Mouse (Mus musculus): ENCODE data around the gene Pip5k1b. TPM values are rescaled to one million over a fixed set of nuclear protein-coding genes. Genes with fewer than 3 reads are reported as not detected.
A peak's percentile ranks its signal among the peaks of the same experiment; 100 is the strongest.

The Pip5k1b gene
- total RNA-seq, 2 experiments from 2014 or later: 27.5 to 30.1 TPM

GRCm38 (mm10) chr19:24325692-24326091 is 230.0 kb downstream of the Pip5k1b start:
- peak in 1 of 2 experiments; percentile 84 for DNase-seq (ENCODE audit: low spot score in 2 of 2)
- intact Hi-C loops (cut with DNase I): loop anchor here (1.0 to 2.0 kb wide), 2 partner anchors 92 to 151 kb away; partner anchors contain the start of gene Fam122a

DNA sequence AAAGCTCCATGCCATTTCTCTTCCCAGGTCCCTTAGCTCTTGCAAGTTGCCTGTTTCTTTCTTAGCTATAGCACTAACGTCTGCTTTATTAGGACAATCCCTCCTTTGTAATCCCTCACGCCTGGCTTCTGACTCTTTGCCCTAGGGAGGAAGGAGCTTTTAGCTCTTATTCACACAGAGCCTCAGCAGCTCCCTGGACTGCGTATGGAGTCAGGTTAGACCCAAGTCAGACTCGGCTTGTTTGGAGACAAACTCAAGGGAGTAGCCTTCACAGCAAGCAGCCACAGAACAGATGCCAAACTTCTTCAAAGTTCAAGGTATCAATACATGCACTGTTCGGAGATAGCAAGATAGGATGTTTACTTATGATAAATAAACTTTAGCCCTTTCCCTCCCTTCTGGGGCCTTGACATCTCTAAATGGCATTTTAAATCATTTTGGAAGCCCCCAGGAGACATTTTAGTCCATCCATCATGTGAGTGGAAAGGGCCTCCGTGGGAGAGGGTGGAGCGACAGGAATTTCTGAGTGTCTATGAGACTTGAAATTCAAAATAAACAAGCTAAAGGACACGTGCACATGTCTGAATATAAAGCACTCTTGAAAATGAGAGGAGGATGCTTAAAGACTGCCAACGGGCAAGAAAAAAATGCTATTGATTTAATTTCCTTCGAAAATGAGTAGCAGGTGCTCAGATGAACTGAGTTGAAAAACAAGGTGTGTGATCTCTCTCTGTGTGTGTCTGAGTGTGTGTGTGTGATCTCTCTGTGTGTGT is 231.6 kb downstream of the Pip5k1b start:
- intact Hi-C loops (cut with DNase I): no loop called here
- DNase-seq (ENCODE audit: low spot score in 2 of 2): no peak

DNA sequence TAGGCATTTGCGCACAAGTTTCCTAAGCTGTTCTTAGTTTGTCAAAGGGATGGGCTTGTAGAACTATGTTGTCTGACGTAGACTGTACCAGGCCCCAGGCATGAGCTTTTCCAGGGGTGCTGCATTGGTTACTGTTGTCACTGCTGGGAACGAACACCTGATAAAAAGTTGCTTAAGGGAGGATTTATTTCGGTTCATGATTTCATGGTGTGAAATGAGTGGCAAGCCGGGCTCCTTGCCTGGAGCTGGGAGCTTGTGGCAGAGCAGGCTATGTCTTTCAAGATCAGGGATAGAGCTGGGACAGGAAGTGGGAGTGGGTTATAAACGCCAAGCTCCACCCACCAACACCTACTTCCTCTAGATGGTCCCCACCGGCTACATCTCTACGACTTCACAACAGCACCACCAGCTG is 233.8 kb downstream of the Pip5k1b start:
- intact Hi-C loops (cut with DNase I): no loop called here
- no peak for DNase-seq (ENCODE audit: low spot score in 2 of 2)

GRCm38 (mm10) chr19:24321211-24321899 is 234.3 kb downstream of the Pip5k1b start:
- no peak for DNase-seq (ENCODE audit: low spot score in 2 of 2)
- intact Hi-C loops (cut with DNase I): no loop called here

DNA sequence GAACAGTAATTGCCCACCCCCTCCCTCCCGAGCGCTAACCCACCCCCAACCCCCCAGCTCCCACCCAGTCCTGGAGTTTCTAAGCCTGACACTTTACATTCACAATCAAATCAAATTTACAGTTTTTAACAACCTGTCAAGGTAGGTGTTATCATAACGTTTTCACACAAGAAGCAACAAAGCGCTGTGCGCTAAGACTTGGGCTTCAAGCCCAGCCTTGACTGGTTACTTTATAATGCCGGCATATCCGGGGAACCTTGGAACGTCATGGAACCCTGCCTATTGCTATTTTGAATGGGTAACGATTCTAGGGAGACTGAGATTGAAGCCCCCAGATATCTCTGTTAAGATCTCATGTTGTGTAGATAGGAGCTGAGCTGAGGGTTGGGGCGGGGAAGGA is 237.5 kb downstream of the Pip5k1b start:
- DNase-seq (ENCODE audit: low spot score in 2 of 2): no peak
- intact Hi-C loops (cut with DNase I): no loop called here

GRCm38 (mm10) chr19:24317731-24318130 is 237.9 kb downstream of the Pip5k1b start:
- DNase-seq (ENCODE audit: low spot score in 2 of 2): no peak
- intact Hi-C loops (cut with DNase I): no loop called here

DNA sequence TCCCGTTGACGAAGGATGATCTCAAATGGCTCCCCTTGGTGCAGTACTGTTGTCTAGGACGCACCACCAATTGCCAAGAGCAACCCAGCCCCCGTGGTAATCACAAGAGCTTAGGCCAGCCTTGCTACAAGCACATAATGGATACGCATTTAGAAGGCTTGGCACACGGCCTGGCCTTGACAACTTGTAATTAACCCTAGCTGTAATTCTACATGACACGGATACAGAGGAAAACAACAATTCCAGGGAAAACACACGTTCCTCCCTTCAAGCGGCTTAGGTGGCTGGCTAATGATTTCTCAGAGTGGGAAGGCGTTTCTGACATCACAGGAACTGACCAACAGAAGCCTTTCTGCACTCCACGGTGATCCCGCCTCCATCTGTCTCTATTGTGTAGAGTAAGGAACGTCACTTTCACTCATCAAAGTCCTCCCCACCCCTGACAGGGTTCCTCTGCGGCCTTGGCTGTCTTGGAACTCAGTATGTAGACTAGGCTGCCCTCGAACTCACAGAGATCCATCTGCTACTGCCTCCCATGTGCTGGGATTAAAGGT is 238.6 kb downstream of the Pip5k1b start:
- peak in 1 of 2 experiments; percentile 13 for DNase-seq (ENCODE audit: low spot score in 2 of 2)
- intact Hi-C loops (cut with DNase I): no loop called here

DNA sequence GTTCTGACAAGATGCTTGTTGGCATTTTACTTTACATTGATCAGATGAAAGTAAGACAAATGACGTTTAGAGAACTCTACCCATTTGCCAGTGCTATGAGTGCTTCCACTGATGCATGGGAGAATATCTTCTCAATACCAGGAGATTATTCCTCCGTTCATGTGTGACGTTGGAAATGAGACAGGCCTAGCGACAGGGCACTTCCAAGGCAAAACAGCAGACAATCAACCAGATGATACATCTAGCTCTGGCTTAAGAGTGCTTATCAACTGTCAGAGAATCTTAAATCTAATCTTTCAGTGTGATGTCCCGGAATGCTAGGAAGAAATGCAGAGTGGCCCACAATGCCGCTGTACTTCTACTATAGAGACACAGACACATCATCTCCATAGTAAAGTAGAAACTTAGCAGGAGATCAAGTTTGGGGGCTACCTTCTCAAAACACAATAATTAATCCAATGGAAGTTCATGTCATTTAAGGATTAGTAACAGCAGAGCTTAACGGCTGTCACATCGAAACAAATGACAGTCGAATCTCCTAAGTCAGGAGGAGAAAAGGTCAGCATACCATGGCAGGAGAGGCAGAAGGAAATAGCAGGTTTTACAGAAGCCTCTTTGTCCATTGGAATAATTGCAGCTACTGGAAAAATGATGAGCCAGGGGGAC is 239.5 kb downstream of the Pip5k1b start:
- intact Hi-C loops (cut with DNase I): no loop called here
- no peak for DNase-seq (ENCODE audit: low spot score in 2 of 2)

GRCm38 (mm10) chr19:24315234-24315633 is 240.4 kb downstream of the Pip5k1b start:
- intact Hi-C loops (cut with DNase I): no loop called here
- DNase-seq (ENCODE audit: low spot score in 2 of 2): no peak

- intact Hi-C loops (cut with DNase I): no loop called here
Measured at GRCm38 (mm10) chr19:24314676-24315075, 241.0 kb downstream of the Pip5k1b start.

DNA sequence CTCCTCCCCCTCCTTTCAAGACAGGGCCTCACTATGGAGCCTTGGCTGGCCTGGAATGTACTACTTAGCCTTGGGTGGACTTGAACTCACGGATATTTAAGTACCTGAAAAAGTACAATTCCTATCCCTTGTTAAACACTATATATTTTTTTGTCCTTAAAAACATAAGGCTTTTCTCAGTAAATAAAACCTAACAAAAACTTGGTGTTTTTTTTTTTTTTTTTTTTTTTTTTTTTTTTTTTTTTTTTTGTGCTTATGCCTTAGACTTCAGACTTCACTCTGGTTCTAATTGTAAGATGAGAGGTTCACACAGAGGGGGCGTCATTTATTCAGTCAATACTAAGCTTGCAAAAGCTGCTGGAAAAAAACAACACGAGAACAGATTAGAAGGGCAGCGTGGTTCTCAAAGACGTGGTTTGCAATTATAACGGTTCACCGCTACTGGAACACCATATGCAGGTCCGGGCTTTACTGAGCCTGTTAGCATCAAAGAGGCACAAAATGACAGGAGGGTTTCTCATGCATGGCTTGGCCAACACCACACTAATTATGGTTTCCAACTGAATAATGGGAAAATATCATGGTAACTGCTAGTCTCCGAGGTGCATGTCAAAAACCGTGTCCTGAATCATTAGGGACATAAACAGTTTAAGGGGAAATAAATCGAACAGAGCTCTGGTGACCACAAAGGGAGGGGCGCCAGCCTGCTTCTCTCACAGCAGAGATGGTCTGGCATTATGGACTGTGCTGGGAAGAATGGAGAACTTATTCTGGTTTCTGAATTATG is 242.9 kb downstream of the Pip5k1b start:
- DNase-seq (ENCODE audit: low spot score in 2 of 2): no peak
- intact Hi-C loops (cut with DNase I): no loop called here

More at GRCm38 (mm10) chr19:24314676-24315075, 241.0 kb downstream of the Pip5k1b start:
- no peak for DNase-seq (ENCODE audit: low spot score in 2 of 2)

DNA sequence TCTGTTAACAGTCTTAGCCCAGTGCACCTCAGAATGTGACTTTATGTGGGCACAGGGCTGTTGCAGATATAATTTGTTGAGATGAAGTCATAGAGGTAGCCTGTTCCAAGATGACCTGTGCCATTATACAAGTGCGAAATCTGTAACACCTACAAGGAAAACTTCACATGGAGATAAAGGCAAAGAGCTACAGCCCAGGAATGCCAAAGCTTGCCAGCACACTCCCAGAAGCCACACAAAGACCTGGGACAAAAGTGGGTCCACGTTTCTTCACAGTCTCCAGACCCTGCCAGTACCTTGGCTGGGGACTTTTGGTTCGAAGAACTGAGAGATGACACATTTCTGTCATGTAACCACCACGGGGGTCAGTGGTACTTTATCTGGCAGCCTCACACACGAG is 243.6 kb downstream of the Pip5k1b start:
- intact Hi-C loops (cut with DNase I): no loop called here
- no peak for DNase-seq (ENCODE audit: low spot score in 2 of 2)

- intact Hi-C loops (cut with DNase I): no loop called here
- DNase-seq (ENCODE audit: low spot score in 2 of 2): peak; percentile 49 to 63
Measured at GRCm38 (mm10) chr19:24308305-24308705, 247.4 kb downstream of the Pip5k1b start.

- no peak for DNase-seq (ENCODE audit: low spot score in 2 of 2)
- intact Hi-C loops (cut with DNase I): no loop called here
Measured at GRCm38 (mm10) chr19:24307271-24308221, 248.1 kb downstream of the Pip5k1b start.

GRCm38 (mm10) chr19:24306351-24306750 is 249.3 kb downstream of the Pip5k1b start:
- DNase-seq (ENCODE audit: low spot score in 2 of 2): no peak
- intact Hi-C loops (cut with DNase I): no loop called here

- intact Hi-C loops (cut with DNase I): loop anchor here (5.0 kb wide), 1 partner anchor 570 kb away; no protein-coding TSS in a partner anchor
- no peak for DNase-seq (ENCODE audit: low spot score in 2 of 2)
Measured at GRCm38 (mm10) chr19:24302198-24302597, 253.5 kb downstream of the Pip5k1b start.

DNA sequence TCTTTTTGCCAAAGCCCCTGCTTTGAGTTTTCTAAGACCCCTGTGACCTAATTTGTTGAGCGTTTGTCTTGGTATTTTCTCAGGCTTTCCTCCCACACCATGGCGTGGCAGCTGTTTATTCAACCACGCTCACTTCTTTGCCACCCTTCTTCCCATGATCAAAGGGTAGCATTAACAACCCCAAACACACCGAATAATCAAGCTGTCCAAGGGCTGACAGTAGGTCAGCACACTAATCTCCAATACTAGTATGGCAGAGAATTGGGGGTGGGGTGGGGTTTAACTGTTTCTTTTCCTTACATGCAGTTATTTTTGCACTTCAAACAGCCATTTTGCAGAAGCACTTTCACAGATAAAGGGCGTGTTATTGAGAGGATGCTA is 253.9 kb downstream of the Pip5k1b start:
- DNase-seq (ENCODE audit: low spot score in 2 of 2): no peak

More for the DNA sequence above, 253.9 kb downstream of the Pip5k1b start:
- intact Hi-C loops (cut with DNase I): loop anchor here (1.0 to 5.0 kb wide), 4 partner anchors 175 to 571 kb away; partner anchors contain the start of genes Fam122a and Pip5k1b

Measured in left cerebral cortex, postnatal 25 days (tissue).